Mouse (Mus musculus) natural killer cell, adult 2 months (primary cell): Measurements from ENCODE around the gene Ndufa7.
"Not testable (repeated sequence)": the region's sequence is repeated elsewhere in the genome, so short reads cannot be mapped to it uniquely, and the experiment has no call there.

Experiments
- DNase-seq, 2 experiments: peaks; one replicate each; pipeline ENCODE4 v3.0.0; 2022; ENCODE audit warnings: low spot score in 2 of 2

The Ndufa7 gene

DNA sequence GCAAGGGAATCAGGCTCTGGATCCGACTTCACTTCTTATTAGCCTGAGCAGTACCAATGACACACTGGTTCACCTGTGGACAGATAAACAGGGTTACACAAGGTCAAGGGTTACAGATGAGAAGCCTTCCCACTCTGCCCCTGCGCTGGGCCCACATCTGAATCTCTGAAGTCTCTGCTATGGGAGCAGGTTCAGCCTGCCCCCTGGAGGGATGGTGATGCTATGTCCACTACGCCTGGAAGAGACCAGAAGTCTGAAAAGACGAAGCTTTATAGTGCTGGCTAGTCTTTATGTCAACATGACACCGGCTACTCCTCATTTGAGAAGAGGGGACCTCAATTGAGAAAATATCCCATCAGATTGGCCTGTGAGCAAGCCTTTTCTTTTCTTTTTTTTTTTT is 51.4 kb downstream of the Ndufa7 start:
- DNase-seq = not testable (repeated sequence)

DNA sequence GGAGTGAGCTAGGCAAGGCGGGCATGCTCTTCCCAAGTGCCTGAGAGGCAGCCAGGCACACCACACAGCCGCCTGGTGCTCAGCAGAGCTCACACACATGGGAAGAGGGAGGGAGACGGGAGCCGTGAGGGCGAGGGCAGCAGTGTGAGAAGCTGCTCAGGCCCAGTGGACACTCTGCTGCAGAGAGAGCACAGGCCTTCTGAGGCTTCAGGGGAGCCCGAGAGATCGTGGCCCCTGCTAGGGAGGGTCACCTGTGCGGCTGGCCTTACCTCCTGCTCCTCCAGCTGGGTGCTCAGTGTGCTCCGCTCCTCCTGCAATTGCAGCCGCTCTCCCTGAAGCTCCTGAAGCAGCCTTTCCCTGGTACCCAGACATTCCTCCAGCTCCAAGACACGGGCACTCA is 59.9 kb downstream of the Ndufa7 start:
- not testable (repeated sequence) for DNase-seq

DNA sequence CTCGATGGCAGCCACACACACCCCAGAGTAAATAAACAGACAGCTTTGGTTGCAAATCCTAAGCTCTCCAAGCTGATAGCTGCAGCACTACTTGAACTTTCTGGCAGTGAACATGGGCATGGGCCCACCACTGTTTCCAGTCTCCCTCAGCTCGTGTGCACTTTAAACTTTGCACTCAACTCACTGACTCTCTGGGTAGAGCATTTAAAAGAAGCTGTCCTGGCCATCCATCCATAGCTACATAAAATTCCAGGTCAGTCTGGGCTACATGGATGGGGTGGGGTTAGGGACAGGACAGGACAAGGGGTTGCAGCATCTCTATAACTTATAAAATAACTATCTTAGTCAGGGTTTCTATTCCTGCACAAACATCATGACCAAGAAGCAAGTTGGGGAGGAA is 63.4 kb downstream of the Ndufa7 start:
- not testable (repeated sequence) for DNase-seq
